Mouse (Mus musculus) thymus, postnatal 25 days (tissue): ENCODE data around the gene Mapk13.
"Not testable (repeated sequence)": the region's sequence is repeated elsewhere in the genome, so short reads cannot be mapped to it uniquely, and the experiment has no call there.

Experiments
- DNase-seq: peaks from one replicate; pipeline ENCODE4 v3.0.0; 2022

The Mapk13 gene

GRCm38 (mm10) chr17:28769121-28769874, at the start of gene Mapk13:
Gene Mapk13, plus strand, starts transcription at chr17:28769297.
- DNase-seq = peak; percentile 12

GRCm38 (mm10) chr17:28725783-28726182, 43.3 kb upstream of the Mapk13 start, which contains the start of gene AC170998.1:
Gene AC170998.1, plus strand, starts transcription at chr17:28726083.
- DNase-seq = no peak

- not testable (repeated sequence) for DNase-seq
These were observed 41.6 kb upstream of the Mapk13 start for GRCm38 (mm10) chr17:28727511-28727910.

GRCm38 (mm10) chr17:28735317-28736105, 33.6 kb upstream of the Mapk13 start:
- no peak for DNase-seq

- no peak for DNase-seq
These were observed 32.6 kb upstream of the Mapk13 start for GRCm38 (mm10) chr17:28736486-28736885.

- no peak for DNase-seq
These were observed 31.1 kb upstream of the Mapk13 start for GRCm38 (mm10) chr17:28737973-28738372.

GRCm38 (mm10) chr17:28739244-28739643, 29.9 kb upstream of the Mapk13 start:
- DNase-seq = no peak

- no peak for DNase-seq
These were observed 25.8 kb upstream of the Mapk13 start for GRCm38 (mm10) chr17:28743145-28743866.

GRCm38 (mm10) chr17:28743916-28744315, 25.2 kb upstream of the Mapk13 start:
- peak; percentile 32 for DNase-seq

- no peak for DNase-seq
These were observed 23.3 kb upstream of the Mapk13 start for GRCm38 (mm10) chr17:28745773-28746172.

GRCm38 (mm10) chr17:28748001-28748400, 21.1 kb upstream of the Mapk13 start:
- DNase-seq = no peak

- DNase-seq = peak; percentile 10
These were observed 18.5 kb upstream of the Mapk13 start for GRCm38 (mm10) chr17:28750580-28750979.

GRCm38 (mm10) chr17:28756447-28756846, 12.7 kb upstream of the Mapk13 start:
- DNase-seq = no peak

- DNase-seq = no peak
These were observed 11.6 kb upstream of the Mapk13 start for GRCm38 (mm10) chr17:28757470-28757869.

- DNase-seq = no peak
These were observed 8.3 kb upstream of the Mapk13 start for GRCm38 (mm10) chr17:28760736-28761312.

- DNase-seq = peak; percentile 81
These were observed 7.2 kb upstream of the Mapk13 start for GRCm38 (mm10) chr17:28761871-28762270.

- DNase-seq = no peak
These were observed 2.9 kb upstream of the Mapk13 start for GRCm38 (mm10) chr17:28766203-28766602.

GRCm38 (mm10) chr17:28766781-28767515, 2.1 kb upstream of the Mapk13 start:
- DNase-seq = no peak

GRCm38 (mm10) chr17:28769875-28770421, 851 bp downstream of the Mapk13 start:
- no peak for DNase-seq

- DNase-seq = no peak
These were observed 2.2 kb downstream of the Mapk13 start for GRCm38 (mm10) chr17:28771289-28771688.

GRCm38 (mm10) chr17:28774303-28774702, 5.2 kb downstream of the Mapk13 start:
- not testable (repeated sequence) for DNase-seq

GRCm38 (mm10) chr17:28775161-28775560, 6.1 kb downstream of the Mapk13 start:
- no peak for DNase-seq
